Mouse (Mus musculus) kidney, adult 2 months (tissue): Measurements from ENCODE around the gene Hoxc11. TPM values are rescaled to one million over a fixed set of nuclear protein-coding genes. Genes with fewer than 3 reads are reported as not detected.

Source experiments
- DNase-seq: peaks from one replicate; pipeline ENCODE4 v3.0.0; 2021
- H3K27ac ChIP-seq: fragments of 200-500 bp; 2 replicates; pipeline ENCODE4 v1.5.1; 2012; ENCODE audit warnings: low read depth, low read length, control low read depth, inconsistent platforms; ENCODE audit not compliant: insufficient read depth
- H3K27me3 ChIP-seq: fragments of 200-500 bp; replicated peaks from 2 replicates; pipeline ENCODE4 v1.6.1; 2012; ENCODE audit warnings: mild to moderate bottlenecking, moderate library complexity, low read length, inconsistent platforms; ENCODE audit not compliant: control insufficient read depth, insufficient read depth
- H3K36me3 ChIP-seq: fragments of 200-500 bp; 2 replicates; pipeline ENCODE4 v1.6.1; 2012; ENCODE audit warnings: mild to moderate bottlenecking, moderate library complexity, low read length, inconsistent platforms; ENCODE audit not compliant: control insufficient read depth, insufficient read depth
- H3K4me1 ChIP-seq: fragments of 200-500 bp; 2 replicates; pipeline ENCODE4 v1.6.1; 2011; ENCODE audit warnings: low read length; ENCODE audit not compliant: control insufficient read depth, insufficient read depth
- H3K4me3 ChIP-seq: fragments of 200-500 bp; 2 replicates; pipeline ENCODE4 v1.5.1; 2011; ENCODE audit warnings: mild to moderate bottlenecking, low read depth, low read length, control low read depth; ENCODE audit not compliant: insufficient read depth
- CTCF ChIP-seq: fragments of 200-500 bp; conservative IDR thresholded peaks from 2 replicates; pipeline ENCODE4 v1.5.1; 2011; ENCODE audit warnings: low read depth, mild to moderate bottlenecking, control low read depth, low read length, moderate library complexity, mixed read lengths; ENCODE audit not compliant: insufficient read depth, insufficient read length
- POLR2A ChIP-seq: fragments of 200-500 bp; IDR thresholded peaks from one replicate; pipeline ENCODE4 v1.6.1; 2011; ENCODE audit warnings: low read depth, low read length, control low read depth
- WGBS: fragments of 180-500 bp; shearing (Covaris S2); methylation state at CpG from one replicate; pipeline ENCODE4 v1.1.7; 2018; 5-methylcytosine and 5-hydroxymethylcytosine counted together
- polyA plus RNA-seq: library from polyadenylated mRNA; depleted of rRNA; stranded (reverse); fragments of >200 nt; gene quantifications from 2 replicates; pipeline ENCODE4 v1.2.3, GENCODE M21; 2012

Gene Hoxc11
- polyA plus RNA-seq, 1 experiment = 0.25 TPM

- DNase-seq = no peak
- TF ChIP-seq CTCF (no peak), POLR2A (no peak)
- Histone ChIP-seq H3K4me1 (no peaks in the 10 kb centered on the region), H3K27me3 (peaks cover 27% of the 10 kb centered on the region), H3K4me3 (no peak overlapping the region), H3K27ac (no peak overlapping the region), H3K36me3 (no peaks in the 10 kb centered on the region)
- WGBS = 37% methylated on average over 6 of the region's 6 CpGs
Measured at GRCm38 (mm10) chr15:102922636-102923500, 31.4 kb upstream of the Hoxc11 start.

- Histone ChIP-seq H3K4me1 (no peaks in the 10 kb centered on the region), H3K27me3 (peaks cover 11% of the 10 kb centered on the region), H3K4me3 (no peak overlapping the region), H3K27ac (no peak overlapping the region), H3K36me3 (no peaks in the 10 kb centered on the region)
- TF ChIP-seq POLR2A = no peak
- TF ChIP-seq CTCF = no peak
- DNase-seq = no peak
- 5% methylated on average over 40 of the region's 40 CpGs for WGBS
Measured at GRCm38 (mm10) chr15:102927032-102927645, 27.1 kb upstream of the Hoxc11 start.

- no peak for TF ChIP-seq POLR2A
- TF ChIP-seq CTCF = no peak
- no peak for DNase-seq
- Histone ChIP-seq H3K4me1 (no peaks in the 10 kb centered on the region), H3K4me3 (no peak overlapping the region), H3K36me3 (no peaks in the 10 kb centered on the region), H3K27ac (no peak overlapping the region), H3K27me3 (peaks cover 16% of the 10 kb centered on the region)
- 8% methylated on average over 23 of the region's 23 CpGs for WGBS
Measured at GRCm38 (mm10) chr15:102931706-102932358, 22.4 kb upstream of the Hoxc11 start.

- WGBS = 11% methylated on average over 12 of the region's 12 CpGs
- no peak for TF ChIP-seq POLR2A
- TF ChIP-seq CTCF = no peak
- Histone ChIP-seq H3K27me3 (peaks cover 20% of the 10 kb centered on the region), H3K4me1 (no peaks in the 10 kb centered on the region), H3K27ac (no peak overlapping the region), H3K36me3 (no peaks in the 10 kb centered on the region), H3K4me3 (no peak overlapping the region)
- DNase-seq = no peak
Measured at GRCm38 (mm10) chr15:102934438-102934837, 19.8 kb upstream of the Hoxc11 start.

GRCm38 (mm10) chr15:102934897-102935296 lies 19.3 kb upstream of the Hoxc11 start:
- no peaks in the 10 kb centered on the region for H3K36me3 ChIP-seq
- 3% methylated on average over 27 of the region's 27 CpGs for WGBS
- no peak overlapping the region for H3K27ac ChIP-seq
- H3K27me3 ChIP-seq = peaks cover 20% of the 10 kb centered on the region
- TF ChIP-seq POLR2A (no peak), CTCF (no peak)
- H3K4me3 ChIP-seq = no peak overlapping the region
- no peak for DNase-seq
- H3K4me1 ChIP-seq = no peaks in the 10 kb centered on the region

- no peak for TF ChIP-seq CTCF
- no peak for TF ChIP-seq POLR2A
- H3K36me3 ChIP-seq = no peaks in the 10 kb centered on the region
- no peaks in the 10 kb centered on the region for H3K4me1 ChIP-seq
- no peak within 1 kb of the TSS for H3K27ac ChIP-seq
- no peak within 1 kb of the TSS for H3K4me3 ChIP-seq
- H3K27me3 ChIP-seq = peaks cover 20% of the 10 kb centered on the region
- DNase-seq = no peak
- WGBS = 5% methylated on average over 31 of the region's 31 CpGs
Measured at GRCm38 (mm10) chr15:102936279-102936972, 17.8 kb upstream of the Hoxc11 start, which contains the start of gene Hoxc12. Gene Hoxc12 (plus strand): TSS chr15:102936757.
